ENCODE assay signal across 16 mouse cellular contexts in genomic region chr4:141900421-141900820, GRCm38 (mm10). TPM values are rescaled to one million over a fixed set of nuclear protein-coding genes. Genes with fewer than 3 reads are reported as not detected.
DNase-seq lines count a peak whose midpoint lies in the region; ATAC-seq lines count a peak whose summit lies in the region.
"Had no signal": no experiment of that assay in that cellular context is flagged by ENCODE, and none has a peak within 500 bp of the region (broad histone marks: within the 10 kb centered on the region; RNA-seq: fewer than 3 reads in every experiment).

No protein-coding gene starts in this region.

- no peaks in the 10 kb centered on the region for H3K36me3 ChIP-seq in heart, embryonic 10.5 days
- H3K36me3 ChIP-seq in embryonic facial prominence, embryonic 14.5 days (ENCODE audit: control insufficient read depth, insufficient read depth, low read length) = no peaks in the 10 kb centered on the region
- H3K36me3 ChIP-seq in hindbrain, embryonic 14.5 days (replicated peaks; ENCODE audit: control insufficient read depth, insufficient read depth) = no peaks in the 10 kb centered on the region
- H3K36me3 ChIP-seq in midbrain, embryonic 13.5 days = no peaks in the 10 kb centered on the region

- no peak overlapping the region for H3K4me2 ChIP-seq in embryonic facial prominence, embryonic 14.5 days (ENCODE audit: low read depth, low read length)
- H3K4me2 ChIP-seq in hindbrain, embryonic 14.5 days (replicated peaks) = no peak overlapping the region
- no peak overlapping the region for H3K4me2 ChIP-seq in midbrain, embryonic 13.5 days (replicated peaks)

- H3K4me3 ChIP-seq in heart, embryonic 10.5 days = no peak overlapping the region
- no peak overlapping the region for H3K4me3 ChIP-seq in embryonic facial prominence, embryonic 14.5 days (ENCODE audit: low read depth, low read length)
- H3K4me3 ChIP-seq in hindbrain, embryonic 14.5 days (replicated peaks; ENCODE audit: low read length) = no peak overlapping the region
- H3K4me3 ChIP-seq in midbrain, embryonic 13.5 days (replicated peaks) = no peak overlapping the region

- WGBS in heart, embryonic 10.5 days = 50% methylated on average over 11 of the region's 11 CpGs
- WGBS in embryonic facial prominence, embryonic 14.5 days = 48% methylated on average over 11 of the region's 11 CpGs
- WGBS in hindbrain, embryonic 14.5 days = 48% methylated on average over 11 of the region's 11 CpGs
- 45% methylated on average over 11 of the region's 11 CpGs for WGBS in midbrain, embryonic 13.5 days

- ATAC-seq in embryonic facial prominence, embryonic 14.5 days (ENCODE audit: low read depth) = no peak
- no peak for ATAC-seq in hindbrain, embryonic 14.5 days (ENCODE audit: low FRiP score)
- no peak for ATAC-seq in midbrain, embryonic 13.5 days
- ATAC-seq: activated CD4-positive, CD25-positive, alpha-beta regulatory T cell, adult 4 months had no signal

- no peaks in the 10 kb centered on the region for H3K9me3 ChIP-seq in heart, embryonic 10.5 days
- no peaks in the 10 kb centered on the region for H3K9me3 ChIP-seq in embryonic facial prominence, embryonic 14.5 days (ENCODE audit: control insufficient read depth, low read length)
- no peaks in the 10 kb centered on the region for H3K9me3 ChIP-seq in hindbrain, embryonic 14.5 days (ENCODE audit: control insufficient read depth, low read length)
- H3K9me3 ChIP-seq in midbrain, embryonic 13.5 days = no peaks in the 10 kb centered on the region

- H3K27ac ChIP-seq in heart, embryonic 10.5 days = peak overlapping the region; percentile 82
- H3K27ac ChIP-seq in embryonic facial prominence, embryonic 14.5 days (replicated peaks; ENCODE audit: low read depth, low read length) = peak overlapping the region; percentile 19
- H3K27ac ChIP-seq in hindbrain, embryonic 14.5 days = peak overlapping the region; percentile 85
- H3K27ac ChIP-seq in midbrain, embryonic 13.5 days = peak overlapping the region; percentile 96
- H3K27ac ChIP-seq: kidney, postnatal 0 days had no signal

- intact Hi-C loops in heart, postnatal 25 days (cut with DNase I) = no loop called here
- intact Hi-C loops in left cerebral cortex, postnatal 4 days (cut with DNase I) = no loop called here

- H3K4me1 ChIP-seq in heart, embryonic 10.5 days = peaks cover 75% of the 10 kb centered on the region
- H3K4me1 ChIP-seq in embryonic facial prominence, embryonic 14.5 days (ENCODE audit: control insufficient read depth, insufficient read depth, low read length) = peaks cover 10% of the 10 kb centered on the region
- H3K4me1 ChIP-seq in hindbrain, embryonic 14.5 days (replicated peaks; ENCODE audit: control insufficient read depth, insufficient read depth, low read length) = peaks cover 65% of the 10 kb centered on the region
- peaks cover 79% of the 10 kb centered on the region for H3K4me1 ChIP-seq in midbrain, embryonic 13.5 days (replicated peaks)

- no peaks in the 10 kb centered on the region for H3K27me3 ChIP-seq in heart, embryonic 10.5 days (ENCODE audit: insufficient read depth, poor library complexity, severe bottlenecking)
- H3K27me3 ChIP-seq in embryonic facial prominence, embryonic 14.5 days (replicated peaks; ENCODE audit: control insufficient read depth, insufficient read depth, low read length) = no peaks in the 10 kb centered on the region
- no peaks in the 10 kb centered on the region for H3K27me3 ChIP-seq in hindbrain, embryonic 14.5 days (ENCODE audit: control insufficient read depth, insufficient read depth, low read length)
- H3K27me3 ChIP-seq in midbrain, embryonic 13.5 days = no peaks in the 10 kb centered on the region

- H3K9ac ChIP-seq in embryonic facial prominence, embryonic 14.5 days (ENCODE audit: low read depth, low read length) = no peak overlapping the region
- no peak overlapping the region for H3K9ac ChIP-seq in hindbrain, embryonic 14.5 days
- H3K9ac ChIP-seq in midbrain, embryonic 13.5 days (replicated peaks) = no peak overlapping the region

- DNase-seq in heart, embryonic 10.5 days (ENCODE audit: low spot score) = no peak
- no peak for DNase-seq in heart, postnatal 25 days (ENCODE audit: low spot score)
- DNase-seq in embryonic facial prominence, embryonic 14.5 days (ENCODE audit: low spot score) = no peak
- DNase-seq in hindbrain, embryonic 14.5 days (ENCODE audit: low spot score) = no peak
- DNase-seq in cerebellum, adult 18-20 months = no peak
- no peak for DNase-seq in embryo, embryonic 10 days (ENCODE audit: low spot score)
- DNase-seq in left cerebral cortex, postnatal 4 days = no peak

RNA-seq across cellular contexts. Expression of gene Efhd2, which starts 25.7 kb away (rescaled TPM):
- polyA plus RNA-seq in heart, embryonic 10.5 days (2016; fragmentation: Nextera tagmentation; extraction: Ambion mirVana) = 139 and 151 TPM in 2 replicates
- 10 to 100 TPM; 16.4 to 21.6 TPM for total RNA-seq in heart, postnatal 25 days (2021)
- 61.6 and 62.1 TPM in 2 replicates for polyA plus RNA-seq in embryonic facial prominence, embryonic 14.5 days (2014; fragmentation: Nextera tagmentation; extraction: Ambion mirVana)
- polyA plus RNA-seq in hindbrain, embryonic 14.5 days (2014; fragmentation: Nextera tagmentation; extraction: Ambion mirVana) = 44.7 and 46.7 TPM in 2 replicates
- polyA plus RNA-seq in midbrain, embryonic 13.5 days (2015; fragmentation: Nextera tagmentation; extraction: Ambion mirVana) = 72.6 and 89.7 TPM in 2 replicates
- 10 to 100 TPM; 29.5 to 31.8 TPM for total RNA-seq in left cerebral cortex, postnatal 4 days (2021)

RNA-seq across cellular contexts. Expression of gene Ctrc, which starts 54.3 kb away (rescaled TPM):
- polyA plus RNA-seq in heart, embryonic 10.5 days (2016; fragmentation: Nextera tagmentation; extraction: Ambion mirVana) = not detected in 2 replicates
- not detected for total RNA-seq in heart, postnatal 25 days (2021)
- not detected in 2 replicates for polyA plus RNA-seq in embryonic facial prominence, embryonic 14.5 days (2014; fragmentation: Nextera tagmentation; extraction: Ambion mirVana)
- not detected in 2 replicates for polyA plus RNA-seq in hindbrain, embryonic 14.5 days (2014; fragmentation: Nextera tagmentation; extraction: Ambion mirVana)
- polyA plus RNA-seq in midbrain, embryonic 13.5 days (2015; fragmentation: Nextera tagmentation; extraction: Ambion mirVana) = not detected in 2 replicates
- not detected for total RNA-seq in left cerebral cortex, postnatal 4 days (2021)
- total RNA-seq: common myeloid progenitor, adult 5-6 weeks; ES-E14; heart, adult 18-20 months; left cerebral cortex, postnatal 25 days; neutrophil, adult 5-6 weeks had no signal
- polyA plus RNA-seq: activated CD4-positive, CD25-positive, alpha-beta regulatory T cell, adult 4 months; kidney, postnatal 0 days; urinary bladder, adult 2 months had no signal

Comparison
In these comparisons a context has a peak if more than half of its experiments do, and no peak if none do; other contexts are left out.
1. H3K27ac ChIP-seq: peak in every context shown above with its lines; median percentile 96 in midbrain, embryonic 13.5 days; 85 in hindbrain, embryonic 14.5 days; 82 in heart, embryonic 10.5 days; 19 in embryonic facial prominence, embryonic 14.5 days.